Mouse (Mus musculus) natural killer cell, adult 2 months (primary cell): ENCODE measurements around the gene Smim6.

Experiments used
- DNase-seq, 2 experiments: peaks; one replicate each; pipeline ENCODE4 v3.0.0; 2022; ENCODE audit warnings: low spot score in 2 of 2

The Smim6 gene

GRCm38 (mm10) chr11:115900561-115901337 is 11.1 kb upstream of the Smim6 start:
- DNase-seq, result no peak

GRCm38 (mm10) chr11:115901338-115902161 is 10.3 kb upstream of the Smim6 start:
- no peak for DNase-seq

- DNase-seq, result no peak
These were observed 9.6 kb upstream of the Smim6 start for GRCm38 (mm10) chr11:115902177-115902576.

- DNase-seq, result peak in 1 of 2 experiments; percentile 37
These were observed 9.0 kb upstream of the Smim6 start for GRCm38 (mm10) chr11:115902831-115903230.

- DNase-seq, result no peak
These were observed 8.2 kb upstream of the Smim6 start for GRCm38 (mm10) chr11:115903384-115904230.

GRCm38 (mm10) chr11:115904231-115904955 is 7.4 kb upstream of the Smim6 start:
- no peak for DNase-seq

- no peak for DNase-seq
These were observed 6.6 kb upstream of the Smim6 start for GRCm38 (mm10) chr11:115904956-115905790.

GRCm38 (mm10) chr11:115906116-115906515 is 5.7 kb upstream of the Smim6 start:
- DNase-seq, result no peak

- DNase-seq, result no peak
These were observed 5.3 kb upstream of the Smim6 start for GRCm38 (mm10) chr11:115906521-115906920.

GRCm38 (mm10) chr11:115911134-115911561 is 669 bp upstream of the Smim6 start:
- DNase-seq, result no peak

- no peak for DNase-seq
These were observed 4.8 kb downstream of the Smim6 start for GRCm38 (mm10) chr11:115916579-115916978.

GRCm38 (mm10) chr11:115918637-115919036 is 6.8 kb downstream of the Smim6 start:
- DNase-seq, result no peak

GRCm38 (mm10) chr11:115919073-115919472 is 7.3 kb downstream of the Smim6 start:
- no peak for DNase-seq

- peak in 1 of 2 experiments; percentile 51 for DNase-seq
These were observed 8.4 kb downstream of the Smim6 start for GRCm38 (mm10) chr11:115920110-115920818.

GRCm38 (mm10) chr11:115921986-115922385 is 10.2 kb downstream of the Smim6 start:
- no peak for DNase-seq

GRCm38 (mm10) chr11:115929031-115929430 is 17.2 kb downstream of the Smim6 start:
- DNase-seq, result peak in 1 of 2 experiments; percentile 26

GRCm38 (mm10) chr11:115929818-115930217 is 18.0 kb downstream of the Smim6 start:
- DNase-seq, result peak in 1 of 2 experiments; percentile 29

- DNase-seq, result no peak
These were observed 19.4 kb downstream of the Smim6 start for GRCm38 (mm10) chr11:115931235-115931634.

GRCm38 (mm10) chr11:115933108-115933746 is 21.4 kb downstream of the Smim6 start, which contains the start of the genes Sap30bp and Recql5:
Gene Sap30bp, plus strand, starts transcription at chr11:115933282.
Gene Recql5, minus strand, starts transcription at chr11:115933477.
- peak; percentile 97 to 98 for DNase-seq
